Mouse (Mus musculus): ENCODE results near the gene Wdr20rt.

DNA sequence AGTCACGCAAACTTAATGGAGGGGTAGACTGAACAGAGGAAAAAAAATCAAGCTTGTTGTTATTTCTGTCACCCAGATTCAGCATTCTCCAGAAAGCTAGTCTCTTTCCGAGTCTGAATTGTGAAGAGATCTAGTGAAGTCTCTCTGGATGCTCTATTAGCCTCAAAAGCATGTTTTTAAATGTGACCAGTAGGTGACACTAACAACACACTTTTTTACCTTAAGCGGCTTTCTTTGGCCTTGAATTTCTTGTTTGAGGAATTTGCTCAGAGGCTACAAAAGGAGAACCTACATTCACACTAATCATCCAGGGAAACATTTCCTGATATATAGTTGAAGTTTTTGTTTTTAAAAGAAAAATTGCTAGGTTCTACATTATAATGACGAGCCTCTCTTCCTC is 48.5 kb downstream of the Wdr20rt start:
- TF ChIP-seq POLR2A (IDR thresholded peaks at IDR 0.05; ENCODE audit: extremely low read depth, insufficient read depth, low read length), result no peak
- TF ChIP-seq CTCF (IDR thresholded peaks at IDR 0.05; ENCODE audit: extremely low read depth, insufficient read depth, low read length), result no peak

Measured in cortical plate, adult 2 months (tissue).